Mouse (Mus musculus): Measurements from ENCODE around the gene Ccdc57.

Gene Ccdc57

DNA sequence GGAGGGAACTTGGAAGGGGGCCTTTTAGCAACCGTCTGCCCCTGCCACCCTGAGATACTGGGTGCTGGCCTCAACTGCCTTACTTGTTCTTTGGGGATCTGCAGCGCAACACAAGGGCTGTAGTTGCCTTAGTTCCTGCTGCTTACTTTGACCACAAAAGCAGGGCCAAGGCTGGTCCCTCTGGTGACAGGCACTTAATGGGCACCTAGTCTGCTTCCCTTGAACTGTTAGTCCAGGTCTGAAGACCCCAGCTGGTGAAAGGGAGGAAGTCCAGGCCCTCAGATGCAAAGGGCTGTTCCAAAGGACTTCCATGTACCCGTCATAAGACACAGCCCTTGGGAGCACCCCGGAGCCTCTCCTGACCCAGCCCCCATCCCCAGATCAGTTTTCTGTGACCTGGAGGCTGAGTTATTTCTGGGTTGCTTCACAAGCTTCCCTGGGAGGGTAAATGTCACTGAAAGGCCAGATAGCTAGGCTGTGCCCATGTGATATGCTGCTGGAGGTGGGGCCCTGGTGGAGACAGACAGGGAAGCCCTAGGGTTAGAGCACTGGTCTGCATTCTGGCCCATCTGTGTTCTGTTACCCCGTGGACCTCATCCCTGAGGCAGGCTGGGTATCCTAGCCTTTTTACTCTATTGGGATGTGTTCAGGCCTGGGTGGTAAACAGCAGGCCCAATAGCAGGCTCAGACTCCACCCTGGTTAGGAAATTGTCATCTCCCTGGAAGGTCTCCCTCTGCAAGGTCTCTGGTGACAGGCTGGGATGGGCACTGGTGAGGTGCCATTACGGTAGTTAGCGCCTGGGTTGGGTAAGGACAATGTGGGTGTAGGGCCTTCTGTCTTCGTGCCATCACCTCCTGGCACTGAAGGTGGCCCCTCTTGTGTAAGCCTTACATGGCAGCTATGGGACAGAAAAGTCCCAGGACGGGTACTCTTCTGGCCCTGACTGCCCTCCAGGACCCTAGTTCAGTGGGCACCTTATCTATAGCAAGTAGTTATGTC is 19.4 kb upstream of the Ccdc57 start:
- no peak for DNase-seq

DNA sequence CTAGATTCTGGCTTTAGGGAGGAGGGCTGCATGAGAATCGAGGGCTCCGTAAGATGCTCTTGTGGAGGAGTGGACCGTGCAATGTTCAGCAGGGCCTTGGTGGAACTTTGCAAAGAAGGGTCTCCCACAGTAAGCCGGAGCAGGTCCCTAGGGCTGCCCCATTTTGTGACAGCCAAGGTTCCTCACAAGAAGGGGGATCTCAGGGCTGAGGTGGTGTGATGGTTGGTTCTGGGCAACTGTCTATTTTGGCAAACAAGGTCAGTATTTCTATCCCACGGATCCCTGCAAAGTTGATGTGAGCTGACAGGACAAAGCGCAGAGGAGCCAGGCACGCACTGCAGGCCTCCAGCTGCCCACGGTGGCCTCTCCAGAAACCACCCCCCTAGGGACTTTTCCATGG is 18.6 kb upstream of the Ccdc57 start:
- no peak for DNase-seq

DNA sequence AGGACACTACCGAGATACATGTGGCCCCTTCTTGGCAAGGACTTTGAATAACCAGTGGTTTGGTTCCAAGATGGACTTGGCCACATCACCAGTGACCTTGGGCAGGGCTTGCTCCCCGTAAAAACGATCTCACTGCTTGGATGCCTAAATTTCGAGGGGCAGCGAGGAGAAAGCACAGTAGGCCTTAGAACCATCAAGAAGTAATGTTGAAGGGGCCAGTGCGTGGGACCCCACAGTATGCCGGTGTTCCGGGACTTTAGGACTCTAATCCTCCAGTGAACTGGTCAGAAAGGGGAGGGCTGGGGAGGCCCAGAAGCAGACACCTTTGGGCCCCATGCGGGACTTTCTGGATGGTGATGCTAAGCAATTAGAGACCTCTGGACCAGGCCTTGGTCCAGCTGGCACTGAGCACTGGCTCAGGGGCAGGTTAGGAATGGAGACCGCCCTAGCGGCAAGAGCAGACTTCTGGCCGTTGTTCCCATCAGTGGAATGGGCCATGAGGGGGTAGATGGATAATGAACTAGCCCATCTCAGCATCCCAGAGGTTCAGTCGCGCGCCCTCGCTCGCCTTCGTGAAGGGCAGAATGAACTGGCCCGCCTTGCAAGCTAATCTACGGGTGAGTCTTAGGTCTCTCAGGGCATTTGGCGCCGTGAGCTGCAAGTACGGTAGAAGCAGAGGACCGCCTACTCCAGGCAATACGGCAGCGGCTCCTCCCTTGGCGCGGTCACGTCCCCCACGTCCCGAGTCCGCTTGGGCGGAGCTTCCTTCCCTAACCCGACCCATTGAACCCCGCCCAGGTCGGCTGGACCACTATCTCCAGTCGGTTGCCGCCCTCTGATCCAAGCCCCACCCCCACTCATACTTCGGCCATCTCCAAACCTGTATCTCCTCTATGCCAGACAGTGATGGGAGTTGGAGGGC is 17.9 kb upstream of the Ccdc57 start:
- DNase-seq = peak; percentile 98

DNA sequence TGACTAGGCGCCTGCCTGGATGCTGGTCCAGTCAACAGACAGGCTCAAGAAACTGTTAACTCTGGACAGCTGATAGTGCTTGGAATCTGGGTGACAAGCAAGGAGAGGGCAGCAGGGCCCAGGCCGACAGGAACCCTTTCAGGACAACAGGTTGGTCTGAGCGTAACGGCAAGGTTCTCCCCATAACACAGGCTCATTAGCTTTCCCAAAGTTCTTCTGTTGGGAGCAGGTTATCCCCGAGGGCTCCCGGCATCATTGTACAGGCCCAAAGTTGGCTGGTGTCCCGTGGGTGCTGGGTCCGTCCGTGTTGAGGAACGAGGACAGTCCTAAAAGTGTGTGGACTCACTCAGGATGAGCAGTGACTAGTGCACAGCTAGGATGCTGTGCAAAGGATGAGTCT is 17.2 kb upstream of the Ccdc57 start:
- peak; percentile 18 for DNase-seq

DNA sequence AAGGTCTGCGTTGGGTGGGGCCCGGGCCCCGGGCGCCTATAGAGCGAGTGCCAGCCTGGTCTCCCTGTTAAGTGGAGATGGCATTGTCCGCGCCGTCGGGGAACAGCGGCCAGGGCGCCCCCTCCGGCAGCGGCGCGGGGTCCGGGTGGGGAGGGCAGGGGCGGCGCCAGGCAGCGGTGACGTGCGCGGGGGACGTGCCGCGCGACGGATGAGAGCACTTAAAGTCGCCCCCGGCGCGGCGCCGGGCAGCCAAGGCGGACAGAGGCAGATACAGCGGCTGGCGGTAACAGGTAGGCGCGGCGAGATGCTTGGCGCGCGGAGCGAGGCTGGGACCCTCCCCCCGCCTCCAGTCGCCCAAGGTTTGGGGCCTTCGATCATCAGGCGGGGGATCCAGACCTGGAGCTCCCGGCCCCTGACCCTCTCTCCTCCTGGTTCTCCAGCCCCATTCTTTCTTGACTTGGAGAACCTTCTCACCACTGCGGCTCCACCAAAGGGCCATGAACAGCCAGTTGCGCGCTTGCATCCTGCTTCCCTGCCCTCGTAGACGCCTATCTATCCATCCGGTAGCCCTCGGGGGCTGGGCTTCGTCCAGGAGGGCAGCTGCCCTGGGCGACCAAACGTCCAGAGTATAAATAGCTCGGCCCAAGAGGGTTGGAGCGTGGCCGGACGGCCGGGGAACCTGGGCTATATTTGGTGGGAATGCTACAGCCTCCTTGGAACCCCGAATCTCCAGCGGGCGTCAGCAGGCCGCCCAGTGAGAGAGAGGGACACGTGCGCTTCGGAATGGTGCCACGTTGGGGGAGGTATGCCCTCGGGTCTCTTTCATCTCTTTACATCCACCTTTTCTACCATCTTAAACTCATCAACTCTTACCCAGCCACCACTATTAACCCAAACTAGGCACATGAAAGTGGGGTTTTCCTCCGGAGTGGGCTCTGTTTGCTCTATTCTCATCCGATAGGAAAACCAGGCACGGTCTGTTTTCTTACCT is 16.5 kb upstream of the Ccdc57 start:
- DNase-seq = peak; percentile 89

DNA sequence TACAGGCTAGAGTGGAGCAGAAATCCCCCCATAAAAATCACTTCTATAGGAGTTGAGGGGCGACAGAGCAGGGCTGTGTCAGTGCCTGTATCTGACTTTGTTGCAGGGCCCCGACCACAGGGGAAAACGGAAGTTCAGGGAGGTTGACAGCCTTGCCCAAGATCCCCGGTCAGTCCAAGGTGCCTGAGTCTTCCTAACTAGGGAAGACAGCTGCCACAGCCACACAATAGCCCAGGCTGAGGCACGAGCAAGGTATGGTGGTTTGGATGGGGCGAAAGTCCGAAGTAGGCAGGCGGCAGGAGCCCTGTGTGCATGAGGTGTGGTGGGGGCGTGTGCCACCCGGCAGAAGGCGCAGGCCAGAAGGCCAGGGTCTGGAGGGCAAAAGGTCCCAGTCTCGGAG is 15.7 kb upstream of the Ccdc57 start, which contains the start of gene Slc16a3:
Gene Slc16a3, plus strand, starts transcription at position 153 of the 400 bp plus-strand sequence.
- DNase-seq = no peak

DNA sequence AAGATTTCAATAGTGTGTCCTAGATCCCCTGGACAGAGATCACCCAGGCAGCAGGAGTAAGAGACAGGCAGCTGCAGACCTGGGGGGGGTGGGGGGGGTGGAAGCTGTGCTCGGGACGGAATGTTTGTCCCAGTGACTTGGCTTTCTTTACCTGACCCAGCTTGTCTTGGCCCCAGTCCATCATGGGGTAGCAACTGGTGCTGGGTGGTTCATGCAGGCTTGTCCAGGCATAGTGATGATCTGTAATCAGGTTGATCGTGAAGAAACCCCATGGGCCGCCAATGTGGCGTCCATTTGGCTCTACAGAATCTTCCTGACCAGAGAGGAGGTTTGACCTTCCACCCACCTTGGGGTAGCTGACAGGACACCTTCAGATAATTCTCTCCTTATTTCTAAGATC is 13.3 kb upstream of the Ccdc57 start:
- DNase-seq = no peak

DNA sequence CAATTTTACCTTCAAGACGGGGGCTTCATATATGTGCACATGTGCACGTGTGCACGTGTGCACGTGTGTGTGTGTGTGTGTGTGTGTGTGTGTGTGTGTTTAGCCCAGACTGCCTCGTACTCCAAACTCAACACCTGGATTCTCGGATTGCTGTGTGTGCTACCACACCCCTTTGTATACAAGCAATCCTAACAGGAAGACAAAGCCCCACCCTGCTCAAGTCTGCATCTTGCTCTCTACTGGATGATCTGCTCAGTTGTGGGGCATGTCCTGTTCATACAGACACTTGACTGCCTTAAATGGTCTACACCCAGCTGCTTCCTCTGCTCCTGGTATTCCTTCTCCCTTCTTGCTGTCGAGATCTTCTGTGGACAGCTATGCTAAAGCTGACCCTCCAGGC is 12.6 kb upstream of the Ccdc57 start:
- no peak for DNase-seq

DNA sequence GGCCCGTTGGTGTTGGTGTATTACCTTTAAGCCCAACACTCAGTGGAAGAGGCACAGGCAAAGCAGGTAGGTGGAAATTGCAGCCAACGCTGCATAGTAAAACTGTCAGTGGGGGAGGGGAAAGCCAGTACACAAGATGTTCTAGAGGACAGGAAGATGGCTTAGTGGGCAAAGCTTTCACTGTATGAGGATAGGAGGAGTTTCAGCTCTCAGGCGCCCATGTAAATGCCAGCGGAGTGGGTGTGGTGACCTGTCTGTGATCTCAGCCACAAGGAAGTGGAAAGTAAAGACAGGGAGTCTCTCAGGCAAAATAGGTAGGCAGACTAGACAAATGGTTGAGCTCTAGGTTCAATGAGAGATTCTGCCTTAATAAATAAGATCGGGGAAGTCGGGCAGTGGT is 8.3 kb upstream of the Ccdc57 start:
- no peak for DNase-seq

DNA sequence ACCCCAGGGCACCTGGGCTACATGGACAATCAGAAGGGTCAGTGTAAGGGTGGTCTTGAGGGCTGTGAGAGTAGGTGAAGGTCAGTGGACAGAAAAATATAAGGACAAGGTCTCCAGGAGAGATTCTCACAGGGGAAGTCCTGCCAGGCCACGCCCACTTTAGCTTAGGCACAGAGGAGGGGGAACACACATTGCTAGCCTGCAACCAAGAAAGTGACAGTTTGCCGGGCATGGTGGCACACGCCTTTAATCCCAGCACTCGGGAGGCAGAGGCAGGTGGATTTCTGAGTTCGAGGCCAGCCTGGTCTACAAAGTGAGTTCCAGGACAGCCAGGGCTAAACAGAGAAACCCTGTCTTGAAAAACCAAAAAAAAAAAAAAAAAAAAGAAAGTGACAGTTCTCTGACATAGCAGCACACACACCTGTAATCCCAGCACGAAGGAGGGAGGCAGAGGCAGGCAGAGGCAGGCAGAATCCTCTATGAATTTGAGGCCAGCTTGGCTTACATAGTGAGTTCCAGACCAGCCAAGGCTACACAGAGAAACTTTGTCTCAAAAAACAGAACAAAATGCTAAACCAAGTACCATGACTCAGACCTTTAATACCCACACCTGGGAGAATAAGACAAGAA is 7.2 kb upstream of the Ccdc57 start:
- DNase-seq = no peak

DNA sequence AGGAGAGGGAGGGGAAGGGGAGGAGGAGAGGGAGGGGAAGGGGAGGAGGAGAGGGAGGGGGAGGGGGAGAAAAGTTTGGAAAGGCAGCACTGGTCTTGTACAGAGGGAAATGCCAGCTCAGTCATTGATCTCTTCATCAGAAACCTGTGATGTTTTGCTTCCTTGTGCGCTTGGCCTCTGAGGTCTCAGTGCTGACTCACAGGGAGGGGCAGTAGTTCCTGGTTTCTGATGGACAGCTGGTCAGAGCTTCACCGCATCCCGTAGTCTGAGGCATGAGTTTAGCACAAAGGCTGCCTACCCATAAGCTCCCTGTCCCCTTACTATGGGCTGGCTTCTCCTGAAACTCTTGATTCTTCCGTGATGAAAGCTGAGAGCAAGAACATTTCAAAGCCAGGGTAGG is 6.1 kb upstream of the Ccdc57 start:
- DNase-seq = no peak

DNA sequence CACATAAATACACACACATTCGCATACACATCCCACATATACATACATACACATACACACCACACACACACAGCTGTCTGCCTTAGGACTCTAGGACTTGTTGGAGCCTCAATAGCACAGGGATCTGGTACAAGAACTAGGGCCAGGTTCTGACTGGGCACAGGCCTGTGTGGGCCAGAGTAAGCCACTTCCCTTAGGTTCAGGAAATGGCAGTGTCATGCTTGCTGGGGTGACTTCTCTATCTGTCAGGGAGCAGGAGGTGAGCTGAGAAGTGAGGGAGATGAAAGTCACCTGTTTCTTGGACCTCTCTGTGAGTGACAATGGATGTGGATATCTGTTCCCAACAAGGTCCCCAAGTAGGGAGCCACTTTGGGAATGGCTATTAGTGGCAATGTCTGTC is 5.3 kb upstream of the Ccdc57 start:
- no peak for DNase-seq

DNA sequence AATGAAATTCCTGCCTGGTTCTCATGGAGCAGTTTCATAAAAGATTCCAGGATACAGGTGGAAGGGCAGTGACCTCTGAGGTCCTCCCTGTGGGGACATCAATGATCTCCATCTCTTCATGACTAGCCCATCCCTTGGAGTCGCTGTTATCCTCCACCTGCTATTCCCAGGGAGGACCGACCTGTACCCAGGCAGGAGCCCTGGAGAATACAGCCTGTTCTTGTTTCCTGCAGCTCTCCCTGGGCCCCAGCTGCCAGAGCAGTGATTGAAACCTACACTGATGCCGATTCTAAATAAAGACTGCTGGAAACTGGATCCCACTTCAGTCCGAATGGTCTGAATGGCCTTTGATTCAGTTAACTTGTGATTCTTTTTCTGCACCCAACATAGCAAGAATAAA is 1.2 kb downstream of the Ccdc57 start:
- DNase-seq = no peak

DNA sequence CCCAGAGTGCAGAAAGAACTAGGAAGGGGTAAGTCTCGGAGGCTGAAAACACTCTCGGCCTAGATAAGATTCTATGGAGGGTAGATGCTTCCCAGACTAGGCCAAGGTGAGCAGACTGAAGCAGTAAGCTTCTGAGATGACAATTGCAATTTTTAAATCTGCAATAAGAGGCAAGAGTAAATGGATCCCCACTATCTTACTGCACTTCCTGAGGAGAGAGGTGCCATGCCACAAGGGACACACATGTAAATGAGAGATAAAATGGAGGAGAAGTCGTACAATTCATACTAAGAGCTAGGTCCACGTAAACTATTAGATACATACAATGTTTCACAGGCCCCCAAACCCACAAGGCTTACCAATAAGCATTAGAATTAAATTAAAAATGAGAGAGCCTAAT is 4.2 kb downstream of the Ccdc57 start:
- no peak for DNase-seq

DNA sequence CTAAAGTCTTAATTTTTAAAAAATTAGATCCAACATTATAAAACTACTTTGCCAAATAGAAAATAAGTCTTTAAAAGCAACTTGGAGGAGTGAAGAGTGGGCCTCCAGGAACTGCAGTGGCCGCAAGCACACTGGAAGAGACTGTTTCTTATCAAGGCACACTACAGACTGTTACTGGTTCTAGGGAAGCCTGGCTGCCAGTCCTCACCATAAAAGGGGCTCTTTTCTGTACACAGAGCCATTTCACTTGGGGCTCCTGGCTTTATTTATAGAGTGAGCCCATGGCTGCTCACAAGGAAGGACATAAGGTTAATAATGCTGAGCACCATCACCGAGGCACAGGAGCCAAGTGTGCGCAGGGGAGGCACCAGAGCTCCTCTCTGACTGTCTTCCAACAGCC is 10.1 kb downstream of the Ccdc57 start:
- no peak for DNase-seq

DNA sequence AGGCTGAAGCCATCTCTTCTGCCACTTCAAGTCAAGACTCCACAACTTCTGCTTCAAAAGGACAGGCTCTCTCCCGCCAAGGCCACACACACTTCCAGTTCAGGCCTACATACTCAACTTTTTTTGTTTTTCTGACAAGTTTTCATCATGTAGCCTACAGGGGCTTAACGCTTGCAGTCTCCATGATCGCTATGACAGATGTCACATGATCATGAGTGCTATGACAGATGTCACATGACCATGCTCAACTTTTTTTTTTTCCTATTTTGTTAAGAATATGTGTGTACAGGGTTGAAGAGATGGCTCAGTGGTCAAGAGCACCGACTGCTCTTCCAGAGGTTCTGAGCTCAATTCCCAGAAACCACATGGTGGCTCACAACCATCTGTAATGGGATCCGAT is 14.9 kb downstream of the Ccdc57 start:
- no peak for DNase-seq

DNA sequence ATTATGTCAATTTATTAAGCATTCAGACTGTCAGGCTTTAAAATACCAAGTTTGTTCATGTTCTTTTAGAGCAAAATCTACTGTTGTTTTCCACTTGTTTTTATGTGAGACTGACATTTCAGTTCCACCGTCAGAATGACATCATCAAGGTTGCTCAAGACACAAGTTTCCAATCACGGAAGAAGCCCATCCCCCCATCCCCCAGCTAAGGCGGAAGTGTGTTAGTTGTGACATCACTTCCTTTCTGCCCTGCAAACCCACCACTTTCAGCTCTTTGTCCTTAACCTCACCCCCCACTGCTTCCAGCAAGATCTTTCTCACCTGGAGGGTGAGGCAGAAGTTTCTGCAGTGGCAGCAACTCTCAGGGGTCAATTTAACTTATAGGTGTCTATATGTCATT is 16.2 kb downstream of the Ccdc57 start:
- peak; percentile 21 for DNase-seq

DNA sequence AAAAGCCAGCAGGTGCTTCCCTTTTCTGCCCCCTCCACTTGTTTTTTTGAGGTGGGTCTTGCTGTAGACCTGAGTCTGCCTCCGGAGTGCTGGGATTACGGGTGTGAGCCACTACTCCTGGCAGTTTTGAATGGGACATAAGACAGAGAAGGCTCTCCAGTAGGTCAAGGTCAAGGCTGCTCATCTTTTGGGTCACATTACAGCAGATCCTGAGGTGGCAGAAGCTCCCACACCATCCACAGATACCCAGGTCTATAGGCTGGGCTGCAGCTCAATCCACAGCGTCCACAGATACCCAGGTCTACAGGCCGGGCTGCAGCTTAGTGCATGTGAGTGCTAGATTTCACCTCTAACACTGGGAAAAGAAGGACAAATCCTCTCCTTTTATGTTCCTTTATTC is 18.9 kb downstream of the Ccdc57 start:
- DNase-seq = no peak

DNA sequence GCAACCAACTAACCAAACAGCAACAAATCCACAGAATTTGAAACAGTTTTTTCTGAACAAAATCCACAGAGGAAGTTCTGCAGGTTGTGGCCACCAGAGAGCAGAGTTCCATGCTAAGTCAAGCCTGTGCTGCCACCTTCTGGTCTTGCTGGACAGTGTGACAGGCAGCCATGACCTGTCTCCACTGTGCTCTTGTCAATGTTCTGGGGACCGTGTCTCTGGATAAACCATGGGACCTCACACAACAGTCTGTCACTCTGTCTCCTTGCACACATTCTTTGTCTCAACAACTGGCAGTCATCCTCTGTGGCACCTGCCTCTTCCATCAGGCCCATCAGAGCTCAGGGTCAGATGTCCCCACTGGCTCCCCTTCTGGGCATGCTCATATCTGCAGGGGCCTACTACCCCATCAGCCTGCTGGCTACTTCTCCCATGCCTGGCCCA is 27.2 kb downstream of the Ccdc57 start:
- DNase-seq = peak; percentile 86

DNA sequence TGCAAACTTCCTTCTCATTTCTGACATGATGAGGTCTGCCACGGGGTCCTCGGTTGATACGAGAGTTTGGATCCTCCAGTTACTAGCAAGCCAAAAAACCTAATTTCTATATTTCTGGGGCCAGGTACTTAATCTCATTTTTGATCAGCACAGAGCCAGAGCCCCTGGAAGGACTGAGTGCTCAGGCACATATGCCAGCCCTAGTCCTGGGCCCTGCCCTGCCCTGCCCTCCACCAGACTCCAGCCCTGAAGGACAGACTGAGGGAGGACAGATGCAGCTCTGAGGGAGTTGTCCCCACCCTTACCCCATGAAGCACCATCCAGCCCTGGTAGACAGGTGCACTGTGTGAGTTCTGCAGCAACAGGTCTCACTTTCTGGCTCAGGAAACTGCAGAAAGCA is 28.1 kb downstream of the Ccdc57 start:
- DNase-seq = no peak

DNA sequence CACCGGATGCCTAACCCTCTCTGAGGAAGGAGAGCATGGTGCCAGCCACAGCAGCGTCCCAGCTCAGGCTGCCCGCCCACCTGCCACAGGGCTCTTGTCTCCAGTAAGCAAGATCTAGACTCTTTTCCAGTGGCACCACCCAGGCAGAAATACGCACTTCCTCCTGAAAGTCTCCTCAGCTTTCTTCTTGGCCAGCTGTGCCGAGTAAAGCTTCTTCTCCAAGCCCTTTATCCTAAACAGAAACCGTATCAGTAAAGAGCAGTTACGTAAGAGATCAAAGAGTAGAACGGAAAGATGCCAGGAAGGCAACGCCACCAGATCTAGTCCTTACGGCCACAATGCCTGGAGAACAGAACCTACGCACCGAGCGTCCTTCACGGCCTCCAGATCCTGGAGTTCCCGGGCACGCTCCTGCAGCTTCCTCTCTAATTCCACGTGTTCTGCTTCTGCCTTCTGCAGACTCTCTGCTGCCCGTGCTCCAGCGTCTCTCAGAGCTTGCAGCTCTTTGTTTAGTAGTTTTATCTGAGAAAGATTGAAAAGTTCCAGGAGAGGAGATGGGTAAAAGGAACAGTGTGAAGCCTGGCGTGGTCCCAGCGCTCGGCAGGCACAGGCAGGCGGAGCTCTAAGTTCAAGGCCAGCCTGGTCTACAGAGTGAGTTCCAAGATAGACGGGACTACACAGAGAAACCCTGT is 29.4 kb downstream of the Ccdc57 start:
- no peak for DNase-seq
